Mouse (Mus musculus) forebrain, embryonic 15.5 days (tissue): ENCODE measurements around the gene Abcc12. TPM values are rescaled to one million over a fixed set of nuclear protein-coding genes. Genes with fewer than 3 reads are reported as not detected.
A peak's percentile ranks its signal among the peaks of the same experiment; 100 is the strongest.

ENCODE experiments used
- ATAC-seq: fragments of 200-750 bp; cut with Nextera tagmentation; replicated peaks from 2 replicates; pipeline ENCODE4 v1.8.0; 2017; ENCODE audit warnings: mild to moderate bottlenecking, moderate TSS enrichment, moderate library complexity
- H3K27ac ChIP-seq: fragments of 300-500 bp; sonication (generic); replicated peaks from 2 replicates; pipeline ENCODE4 v1.5.1; 2015; ENCODE audit warnings: mild to moderate bottlenecking, inconsistent platforms
- H3K27me3 ChIP-seq: fragments of 300-500 bp; sonication (generic); 2 replicates; pipeline ENCODE4 v1.6.1; 2015; ENCODE audit warnings: inconsistent platforms
- H3K36me3 ChIP-seq: fragments of 300-500 bp; sonication (generic); 2 replicates; pipeline ENCODE4 v1.6.1; 2015; ENCODE audit warnings: mild to moderate bottlenecking, inconsistent platforms
- H3K4me1 ChIP-seq: fragments of 300-500 bp; sonication (generic); 2 replicates; pipeline ENCODE4 v1.6.1; 2015; ENCODE audit warnings: inconsistent platforms
- H3K4me2 ChIP-seq: fragments of 300-500 bp; sonication (generic); replicated peaks from 2 replicates; pipeline ENCODE4 v1.6.1; 2015; ENCODE audit warnings: mild to moderate bottlenecking, inconsistent platforms
- H3K4me3 ChIP-seq: fragments of 300-500 bp; sonication (generic); 2 replicates; pipeline ENCODE4 v1.5.1; 2015; ENCODE audit warnings: mild to moderate bottlenecking, inconsistent platforms
- H3K9ac ChIP-seq: fragments of 300-500 bp; sonication (generic); replicated peaks from 2 replicates; pipeline ENCODE4 v1.6.1; 2015; ENCODE audit warnings: mild to moderate bottlenecking, inconsistent platforms
- H3K9me3 ChIP-seq: fragments of 300-500 bp; sonication (generic); 2 replicates; pipeline ENCODE4 v1.6.1; 2016; ENCODE audit warnings: inconsistent platforms
- WGBS: fragments of 180-500 bp; shearing (Covaris S2); methylation state at CpG from one replicate; pipeline ENCODE4 v1.1.7; 2015; ENCODE audit warnings: mixed read lengths; 5-methylcytosine and 5-hydroxymethylcytosine counted together
- polyA plus RNA-seq: library from polyadenylated mRNA; unstranded; fragments of >200 nt; fragmentation: Nextera tagmentation; extraction: Ambion mirVana; gene quantifications from 2 replicates; pipeline ENCODE4 v1.2.1, GENCODE M21; 2015

The Abcc12 gene
- polyA plus RNA-seq, 1 experiment from 2014 or later = 0.23 TPM

- Histone ChIP-seq H3K4me3 (no peak overlapping the region), H3K9ac (no peak overlapping the region), H3K4me1 (peaks cover 7% of the 10 kb centered on the region), H3K27me3 (no peaks in the 10 kb centered on the region), H3K9me3 (no peaks in the 10 kb centered on the region), H3K27ac (peak overlapping the region; percentile 6; the same call in 1 of the 2 replicates), H3K36me3 (no peaks in the 10 kb centered on the region), H3K4me2 (peak overlapping the region; percentile 15; the same call in 1 of the 2 replicates)
- peak; percentile 62 for ATAC-seq
- 50% methylated on average over 11 of the region's 11 CpGs for WGBS
Observed at GRCm38 (mm10) chr8:86535791-86536662, 44.5 kb downstream of the Abcc12 start.

- WGBS = 38% methylated on average over 7 of the region's 7 CpGs
Observed at GRCm38 (mm10) chr8:86535068-86535560, 45.4 kb downstream of the Abcc12 start.

GRCm38 (mm10) chr8:86529714-86530113, 50.8 kb downstream of the Abcc12 start:
- H3K9ac ChIP-seq = no peak overlapping the region
- no peaks in the 10 kb centered on the region for H3K36me3 ChIP-seq
- no peaks in the 10 kb centered on the region for H3K9me3 ChIP-seq
- H3K4me3 ChIP-seq = no peak overlapping the region
- 83% methylated on average over 2 of the region's 2 CpGs for WGBS
- H3K4me1 ChIP-seq = no peaks in the 10 kb centered on the region
- no peak overlapping the region for H3K4me2 ChIP-seq
- H3K27ac ChIP-seq = no peak overlapping the region
- H3K27me3 ChIP-seq = no peaks in the 10 kb centered on the region
- ATAC-seq = no peak

More at GRCm38 (mm10) chr8:86535068-86535560, 45.4 kb downstream of the Abcc12 start:
- no peaks in the 10 kb centered on the region for H3K27me3 ChIP-seq
- H3K9me3 ChIP-seq = no peaks in the 10 kb centered on the region
- H3K4me3 ChIP-seq = no peak overlapping the region
- peaks cover 7% of the 10 kb centered on the region for H3K4me1 ChIP-seq
- H3K4me2 ChIP-seq = no peak overlapping the region
- ATAC-seq = no peak
- H3K9ac ChIP-seq = no peak overlapping the region
- no peaks in the 10 kb centered on the region for H3K36me3 ChIP-seq
- H3K27ac ChIP-seq = no peak overlapping the region

- Histone ChIP-seq H3K4me2 (no peak overlapping the region), H3K9me3 (no peaks in the 10 kb centered on the region), H3K27ac (no peak overlapping the region), H3K4me1 (no peaks in the 10 kb centered on the region), H3K9ac (no peak overlapping the region), H3K4me3 (no peak overlapping the region), H3K27me3 (no peaks in the 10 kb centered on the region), H3K36me3 (no peaks in the 10 kb centered on the region)
- no peak for ATAC-seq
- 87% methylated on average over 19 of the region's 19 CpGs for WGBS
Observed at GRCm38 (mm10) chr8:86527336-86528029, 53.0 kb downstream of the Abcc12 start.

- WGBS = 88% methylated on average over 8 of the region's 8 CpGs
- H3K9me3 ChIP-seq = no peaks in the 10 kb centered on the region
Observed at GRCm38 (mm10) chr8:86526808-86527207, 53.7 kb downstream of the Abcc12 start.

GRCm38 (mm10) chr8:86514203-86514602, 66.3 kb downstream of the Abcc12 start:
- Histone ChIP-seq H3K27ac (no peak overlapping the region), H3K9ac (no peak overlapping the region), H3K9me3 (no peaks in the 10 kb centered on the region), H3K4me1 (peaks cover 10% of the 10 kb centered on the region), H3K4me2 (no peak overlapping the region), H3K27me3 (no peaks in the 10 kb centered on the region), H3K36me3 (no peaks in the 10 kb centered on the region), H3K4me3 (no peak overlapping the region)
- no peak for ATAC-seq
- 96% methylated on average over 1 of the region's 1 CpGs for WGBS

More at GRCm38 (mm10) chr8:86526808-86527207, 53.7 kb downstream of the Abcc12 start:
- Histone ChIP-seq H3K36me3 (no peaks in the 10 kb centered on the region), H3K4me2 (no peak overlapping the region), H3K27ac (no peak overlapping the region), H3K4me1 (no peaks in the 10 kb centered on the region), H3K4me3 (no peak overlapping the region), H3K27me3 (no peaks in the 10 kb centered on the region), H3K9ac (no peak overlapping the region)
- no peak for ATAC-seq

- 65% methylated on average over 5 of the region's 5 CpGs for WGBS
- Histone ChIP-seq H3K4me1 (0 out of 2 replicates have a peak, but pooled peaks cover 6% of the 10 kb centered on the region), H3K4me3 (no peak overlapping the region), H3K36me3 (no peaks in the 10 kb centered on the region), H3K27me3 (no peaks in the 10 kb centered on the region), H3K4me2 (no peak overlapping the region), H3K9me3 (no peaks in the 10 kb centered on the region), H3K9ac (no peak overlapping the region), H3K27ac (no peak overlapping the region)
- ATAC-seq = no peak
Observed at GRCm38 (mm10) chr8:86512886-86513285, 67.6 kb downstream of the Abcc12 start.

GRCm38 (mm10) chr8:86512131-86512792, 68.2 kb downstream of the Abcc12 start:
- 58% methylated on average over 10 of the region's 10 CpGs for WGBS
- H3K27me3 ChIP-seq = no peaks in the 10 kb centered on the region
- 0 out of 2 replicates have a peak, but pooled peaks cover 6% of the 10 kb centered on the region for H3K4me1 ChIP-seq
- no peak overlapping the region for H3K4me2 ChIP-seq
- no peak for ATAC-seq
- no peak overlapping the region for H3K4me3 ChIP-seq
- H3K9me3 ChIP-seq = no peaks in the 10 kb centered on the region
- no peak overlapping the region for H3K9ac ChIP-seq
- peak overlapping the region; percentile 18; the same call in 1 of the 2 replicates for H3K27ac ChIP-seq
- H3K36me3 ChIP-seq = no peaks in the 10 kb centered on the region

GRCm38 (mm10) chr8:86501341-86501740, 79.1 kb downstream of the Abcc12 start:
- H3K36me3 ChIP-seq = no peaks in the 10 kb centered on the region
- no peaks in the 10 kb centered on the region for H3K4me1 ChIP-seq
- no peak for ATAC-seq
- no peak overlapping the region for H3K9ac ChIP-seq
- no peaks in the 10 kb centered on the region for H3K9me3 ChIP-seq
- no peak overlapping the region for H3K4me3 ChIP-seq
- H3K27me3 ChIP-seq = no peaks in the 10 kb centered on the region
- H3K27ac ChIP-seq = no peak overlapping the region
- 86% methylated on average over 7 of the region's 7 CpGs for WGBS
- H3K4me2 ChIP-seq = no peak overlapping the region

GRCm38 (mm10) chr8:86495056-86495455, 85.4 kb downstream of the Abcc12 start:
- Histone ChIP-seq H3K4me3 (no peak overlapping the region), H3K4me2 (no peak overlapping the region), H3K27ac (no peak overlapping the region), H3K27me3 (no peaks in the 10 kb centered on the region), H3K9me3 (no peaks in the 10 kb centered on the region), H3K4me1 (no peaks in the 10 kb centered on the region), H3K9ac (no peak overlapping the region), H3K36me3 (no peaks in the 10 kb centered on the region)
- no peak for ATAC-seq
- WGBS = 66% methylated on average over 4 of the region's 4 CpGs

GRCm38 (mm10) chr8:86493841-86494240, 86.6 kb downstream of the Abcc12 start:
- Histone ChIP-seq H3K27ac (no peak overlapping the region), H3K9me3 (no peaks in the 10 kb centered on the region), H3K4me1 (no peaks in the 10 kb centered on the region), H3K9ac (no peak overlapping the region), H3K27me3 (no peaks in the 10 kb centered on the region), H3K4me3 (no peak overlapping the region), H3K4me2 (no peak overlapping the region), H3K36me3 (no peaks in the 10 kb centered on the region)
- ATAC-seq = no peak
- WGBS = 51% methylated on average over 1 of the region's 1 CpGs

GRCm38 (mm10) chr8:86485411-86485810, 95.1 kb downstream of the Abcc12 start:
- H3K4me1 ChIP-seq = no peaks in the 10 kb centered on the region
- H3K27ac ChIP-seq = no peak overlapping the region
- H3K4me2 ChIP-seq = no peak overlapping the region
- ATAC-seq = no peak
- no peak overlapping the region for H3K9ac ChIP-seq
- 93% methylated on average over 6 of the region's 6 CpGs for WGBS
- H3K4me3 ChIP-seq = no peak overlapping the region
- no peaks in the 10 kb centered on the region for H3K36me3 ChIP-seq
- no peaks in the 10 kb centered on the region for H3K27me3 ChIP-seq
- H3K9me3 ChIP-seq = no peaks in the 10 kb centered on the region
